Mouse (Mus musculus): ENCODE data around the gene Cyb5d1. TPM values are rescaled to one million over a fixed set of nuclear protein-coding genes. Genes with fewer than 3 reads are reported as not detected.

Gene Cyb5d1
- total and polyA plus RNA-seq, 3 experiments: 28.4 to 29.5 (median 29.3) TPM

- Histone ChIP-seq H3K79me2 (replicated peaks; ENCODE audit: control insufficient read depth, extremely low read depth, insufficient read depth, poor library complexity, severe bottlenecking) (no peaks in the 10 kb centered on the region), H3K36me3 (replicated peaks in 1 of 2; ENCODE audit: control insufficient read depth in 1 of 2, insufficient read depth in 1 of 2, low read length in 1 of 2) (no peaks in the 10 kb centered on the region), H3K9ac (ENCODE audit: insufficient read depth, low read depth) (peak overlapping the region; percentile 52), H3K27me3 (replicated peaks) (peaks cover 64% of the 10 kb centered on the region), H3K9me3 (replicated peaks; ENCODE audit: low read length) (no peaks in the 10 kb centered on the region), H3K4me3 (replicated peaks in 1 of 3; ENCODE audit: low read depth in 2 of 3, low read length in 2 of 3, poor library complexity in 1 of 3) (peak overlapping the region; percentile 36 to 48 (median 38)), H3K4me2 (ENCODE audit: insufficient read depth, low read depth, poor library complexity, severe bottlenecking) (peak overlapping the region; percentile 93), H3K27ac (ENCODE audit: insufficient read depth, low read depth) (peak overlapping the region; percentile 29; the same call in 1 of the 2 replicates), H3K4me1 (ENCODE audit: control insufficient read depth in 1 of 2, insufficient read depth in 2 of 2) (peaks cover 23 to 58% of the 10 kb centered on the region in 2 experiments)
- dilution Hi-C loops (cut with MboI; ENCODE audit: extremely low pct_ligation_motif_present, extremely low pct_unique_long_range_greater_than_20kb, low sequenced_read_pairs) (no loop called here), in situ Hi-C loops (cut with MboI; ENCODE audit: low pct_ligation_motif_present, low pct_unique_long_range_greater_than_20kb, low sequenced_read_pairs) (no loop called here)
- TF ChIP-seq IRF4 (IDR thresholded peaks at IDR 0.05; ENCODE audit: low read depth, low read length): peak; percentile 82
- no peak for TF ChIP-seq GABPA (IDR thresholded peaks at IDR 0.05; ENCODE audit: insufficient replicate concordance, low read depth, low read length)
- TF ChIP-seq MXI1 (IDR thresholded peaks at IDR 0.05; ENCODE audit: low read depth, low read length): peak; percentile 84
- TF ChIP-seq RCOR1 (conservative IDR thresholded peaks at IDR 0.05; ENCODE audit: low read depth, low read length): no peak; the same call in 1 of the 2 replicates
- TF ChIP-seq TBP (conservative IDR thresholded peaks at IDR 0.05; ENCODE audit: low read depth, low read length): 0 out of 2 replicates have a peak, but pooled peaks have one; percentile 6
- TF ChIP-seq MYC (IDR thresholded peaks at IDR 0.05; ENCODE audit: low read depth, low read length): peak; percentile 86
- TF ChIP-seq RAD21 (IDR thresholded peaks at IDR 0.05; ENCODE audit: low read depth, low read length): no peak; the same call in 1 of the 2 replicates
- no peak for TF ChIP-seq ELF1 (IDR thresholded peaks at IDR 0.05; ENCODE audit: low read depth, low read length)
- peak; percentile 79 for TF ChIP-seq CHD2 (IDR thresholded peaks at IDR 0.05; ENCODE audit: low read length)
- TF ChIP-seq KAT2A (IDR thresholded peaks at IDR 0.05; ENCODE audit: insufficient replicate concordance, low read length): no peak
- 0 out of 2 replicates have a peak, but pooled peaks have one; percentile 36 for TF ChIP-seq HCFC1 (IDR thresholded peaks at IDR 0.05; ENCODE audit: low read depth, low read length)
- peak; percentile 51 for TF ChIP-seq POLR2A (IDR thresholded peaks at IDR 0.05; ENCODE audit: low read depth, low read length)
- peak; percentile 46; the same call in 1 of the 2 replicates for TF ChIP-seq NELFE (IDR thresholded peaks at IDR 0.05; ENCODE audit: low read depth, low read length)
- peak; percentile 27 for TF ChIP-seq EP300 (IDR thresholded peaks at IDR 0.05; ENCODE audit: low read length)
- no peak for TF ChIP-seq POLR2AphosphoS2 (IDR thresholded peaks at IDR 0.05; ENCODE audit: low read depth, low read length)
- TF ChIP-seq SMC3 (IDR thresholded peaks at IDR 0.05; ENCODE audit: low read depth, low read length): 0 out of 2 replicates have a peak, but pooled peaks have one; percentile 10
- peak; percentile 100 for TF ChIP-seq BHLHE40 (IDR thresholded peaks at IDR 0.05; ENCODE audit: low read depth, low read length)
- TF ChIP-seq MAX (IDR thresholded peaks at IDR 0.05; ENCODE audit: low read length): peak; percentile 87
- peak; percentile 90 for TF ChIP-seq ETS1 (conservative IDR thresholded peaks at IDR 0.05; ENCODE audit: low read depth, low read length)
- 0 out of 4 replicates have a peak, but pooled peaks of 1 of the 2 experiments have one; percentile 15 for TF ChIP-seq CTCF (conservative IDR thresholded peaks at IDR 0.05 in 1 of 2, IDR thresholded peaks at IDR 0.05 in 1 of 2; ENCODE audit: low read depth in 2 of 2, low read length in 2 of 2)
- TF ChIP-seq JUN (IDR thresholded peaks at IDR 0.05; ENCODE audit: insufficient read depth, low read depth, low read length): no peak
- TF ChIP-seq USF1 (IDR thresholded peaks at IDR 0.05; ENCODE audit: low read depth, low read length): no peak
- TF ChIP-seq PAX5 (IDR thresholded peaks at IDR 0.05; ENCODE audit: low read length): no peak
- peak; percentile 94; the same call in 1 of the 2 replicates for TF ChIP-seq MAZ (IDR thresholded peaks at IDR 0.05; ENCODE audit: low read depth, low read length)
- TF ChIP-seq MEF2A (IDR thresholded peaks at IDR 0.05; ENCODE audit: borderline replicate concordance, low read depth, low read length): no peak; the same call in 1 of the 2 replicates
- TF ChIP-seq MAFK (IDR thresholded peaks at IDR 0.05; ENCODE audit: insufficient replicate concordance, low read length): no peak
- TF ChIP-seq NRF1 (IDR thresholded peaks at IDR 0.05; ENCODE audit: low read depth, low read length): peak; percentile 86
- peak; percentile 47 for TF ChIP-seq TCF12 (IDR thresholded peaks at IDR 0.05; ENCODE audit: low read depth, low read length)
- TF ChIP-seq SIN3A (IDR thresholded peaks at IDR 0.05; ENCODE audit: low read length): peak; percentile 83
- peak; percentile 88 for DNase-seq (ENCODE audit: extremely low read depth)
These were observed 23.3 kb upstream of the Cyb5d1 start for GRCm38 (mm10) chr11:69418481-69419442.

Measured in CH12.LX (cell line).